Mouse (Mus musculus) retina, adult 2 months (tissue): ENCODE measurements at regions not wholly inside any gene's neighbourhood (a gene's known extent, or its start where the extent isn't known, plus 50 kb on each side); places are given as distances from the start of the nearest gene placed in this dataset.

Source experiments
- DNase-seq: peaks from one replicate; pipeline ENCODE4 v3.0.0-alpha.2; 2012; ENCODE audit warnings: low read depth, low spot score

DNA sequence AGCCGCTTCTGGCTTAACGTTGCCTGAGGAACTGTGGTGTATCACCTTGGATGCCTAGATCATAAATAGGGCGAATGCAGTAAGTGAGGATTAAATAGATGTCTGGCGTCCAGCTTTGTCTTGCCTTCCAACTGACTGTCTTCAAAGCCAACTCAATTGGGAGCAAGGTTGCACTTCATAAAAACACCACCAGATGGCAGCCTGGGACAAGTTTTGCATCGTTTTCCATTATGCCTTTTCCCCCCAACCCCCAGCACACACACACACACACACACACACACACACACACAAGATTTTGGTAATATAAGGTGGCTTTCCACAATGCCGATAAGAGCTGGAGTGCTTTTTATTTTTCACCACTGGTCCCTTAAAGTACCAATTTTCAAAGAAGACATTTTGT is 209.3 kb downstream of the Mtrr start:
- DNase-seq, result peak; percentile 13
